Mouse (Mus musculus) CH12.LX (cell line): ENCODE measurements around the gene Msi1. TPM values are rescaled to one million over a fixed set of nuclear protein-coding genes. Genes with fewer than 3 reads are reported as not detected.

ENCODE experiments used
- DNase-seq: peaks from one replicate; pipeline ENCODE4 v3.0.0-alpha.2; 2013; ENCODE audit errors: extremely low read depth
- H3K27ac ChIP-seq: 2 replicates; pipeline ENCODE4 v1.5.1; 2012; ENCODE audit warnings: low read depth, mild to moderate bottlenecking, control low read depth, moderate library complexity; ENCODE audit not compliant: insufficient read depth
- H3K27me3 ChIP-seq: replicated peaks from 2 replicates; pipeline ENCODE3; 2012; ENCODE audit warnings: inconsistent platforms
- H3K36me3 ChIP-seq, 2 experiments: replicated peaks in 1 of 2; 2 replicates each; pipeline versions ENCODE3 to v1.6.1; 2012; ENCODE audit warnings: inconsistent platforms in 1 of 2, low read length in 1 of 2, mild to moderate bottlenecking in 1 of 2, mixed read lengths in 1 of 2, moderate library complexity in 1 of 2; ENCODE audit not compliant: control insufficient read depth in 1 of 2, insufficient read depth in 1 of 2
- H3K4me1 ChIP-seq, 2 experiments: 2 replicates each; pipeline ENCODE4 v1.6.1; 2012; ENCODE audit warnings: inconsistent platforms in 1 of 2, moderate library complexity in 1 of 2; ENCODE audit not compliant: insufficient read depth in 2 of 2, control insufficient read depth in 1 of 2
- H3K4me2 ChIP-seq: 2 replicates; pipeline ENCODE4 v1.6.1; 2012; ENCODE audit warnings: low read depth, mild to moderate bottlenecking, control low read depth; ENCODE audit not compliant: poor library complexity, insufficient read depth, severe bottlenecking
- H3K4me3 ChIP-seq, 3 experiments: fragments of 150-350 bp in 1 of 3; sonication (generic) in 1 of 3; replicated peaks in 1 of 3; 2 replicates each; pipeline versions ENCODE3 to v1.5.1; 2011 to 2012; ENCODE audit warnings: low read depth in 2 of 3, low read length in 2 of 3, mild to moderate bottlenecking in 2 of 3, moderate library complexity in 2 of 3, control low read depth in 1 of 3, improper control_type of control experiment in 1 of 3, inconsistent platforms in 1 of 3, mixed read lengths in 1 of 3; ENCODE audit not compliant: poor library complexity in 1 of 3
- H3K79me2 ChIP-seq: replicated peaks from 2 replicates; pipeline ENCODE4 v1.6.1; 2012; ENCODE audit warnings: mild to moderate bottlenecking, moderate library complexity; ENCODE audit not compliant: control insufficient read depth, poor library complexity, insufficient read depth, severe bottlenecking; ENCODE audit errors: extremely low read depth
- H3K9ac ChIP-seq: 2 replicates; pipeline ENCODE4 v1.6.1; 2012; ENCODE audit warnings: low read depth, mild to moderate bottlenecking, control low read depth, moderate library complexity; ENCODE audit not compliant: insufficient read depth
- H3K9me3 ChIP-seq: replicated peaks from 2 replicates; pipeline ENCODE3; 2012; ENCODE audit warnings: low read length, inconsistent platforms, mixed read lengths
- BHLHE40 ChIP-seq: IDR thresholded peaks from 2 replicates; pipeline ENCODE4 v1.6.1; 2011; ENCODE audit warnings: mild to moderate bottlenecking, low read depth, low read length, improper control_type of control experiment
- CHD2 ChIP-seq: IDR thresholded peaks from 2 replicates; pipeline ENCODE4 v1.6.1; 2011; ENCODE audit warnings: low read length, improper control_type of control experiment
- CTCF ChIP-seq, 2 experiments: IDR thresholded peaks in 1 of 2; conservative IDR thresholded peaks in 1 of 2; 2 replicates each; pipeline ENCODE4 v1.5.1; 2011 to 2012; ENCODE audit warnings: low read depth in 2 of 2, low read length in 2 of 2, improper control_type of control experiment in 1 of 2, inconsistent platforms in 1 of 2, mild to moderate bottlenecking in 1 of 2, moderate library complexity in 1 of 2
- MAZ ChIP-seq: IDR thresholded peaks from 2 replicates; pipeline ENCODE4 v1.6.1; 2012; ENCODE audit warnings: low read depth, mild to moderate bottlenecking, inconsistent platforms, low read length, improper control_type of control experiment, moderate library complexity
- MEF2A ChIP-seq: IDR thresholded peaks from 2 replicates; pipeline ENCODE4 v1.6.1; 2014; ENCODE audit warnings: low read depth, mild to moderate bottlenecking, inconsistent platforms, low read length, improper control_type of control experiment, borderline replicate concordance
- MYC ChIP-seq: IDR thresholded peaks from 2 replicates; pipeline ENCODE4 v1.6.1; 2011; ENCODE audit warnings: low read depth, mild to moderate bottlenecking, improper control_type of control experiment, low read length
- NRF1 ChIP-seq: IDR thresholded peaks from 2 replicates; pipeline ENCODE4 v1.6.1; 2014; ENCODE audit warnings: low read depth, mild to moderate bottlenecking, inconsistent platforms, low read length, improper control_type of control experiment, moderate library complexity
- POLR2A ChIP-seq: IDR thresholded peaks from 2 replicates; pipeline ENCODE4 v1.6.1; 2011; ENCODE audit warnings: low read depth, mild to moderate bottlenecking, improper control_type of control experiment, low read length
- RAD21 ChIP-seq: IDR thresholded peaks from 2 replicates; pipeline ENCODE4 v1.6.1; 2011; ENCODE audit warnings: low read depth, mild to moderate bottlenecking, low read length, improper control_type of control experiment, moderate library complexity
- SIN3A ChIP-seq: IDR thresholded peaks from 2 replicates; pipeline ENCODE4 v1.6.1; 2012; ENCODE audit warnings: low read length, improper control_type of control experiment, inconsistent platforms
- SMC3 ChIP-seq: IDR thresholded peaks from 2 replicates; pipeline ENCODE4 v1.6.1; 2011; ENCODE audit warnings: low read depth, low read length, improper control_type of control experiment
- TBP ChIP-seq: conservative IDR thresholded peaks from 2 replicates; pipeline ENCODE4 v1.6.1; 2011; ENCODE audit warnings: low read depth, low read length, improper control_type of control experiment
- TCF12 ChIP-seq: IDR thresholded peaks from 2 replicates; pipeline ENCODE4 v1.6.1; 2014; ENCODE audit warnings: low read depth, mild to moderate bottlenecking, inconsistent platforms, low read length, improper control_type of control experiment
- UBTF ChIP-seq: IDR thresholded peaks from 2 replicates; pipeline ENCODE4 v1.6.1; 2012; ENCODE audit warnings: low read depth, mild to moderate bottlenecking, inconsistent platforms, low read length, improper control_type of control experiment, moderate library complexity
- ZMIZ1 ChIP-seq: IDR thresholded peaks from 2 replicates; pipeline ENCODE4 v1.6.1; 2012; ENCODE audit warnings: low read depth, mild to moderate bottlenecking, inconsistent platforms, low read length, improper control_type of control experiment
- ZNF384 ChIP-seq: IDR thresholded peaks from 2 replicates; pipeline ENCODE4 v1.6.1; 2012; ENCODE audit warnings: low read depth, low read length, improper control_type of control experiment, inconsistent platforms
- dilution Hi-C: fragments of 300-500 bp; cut with MboI; formaldehyde crosslinking; loops from 2 replicates; pipeline ENCODE4 v1.14.3; 2020; ENCODE audit warnings: low sequenced_read_pairs; ENCODE audit not compliant: extremely low pct_unique_long_range_greater_than_20kb, extremely low pct_ligation_motif_present
- in situ Hi-C: fragments of 300-500 bp; cut with MboI; formaldehyde crosslinking; loops from 3 replicates; pipeline ENCODE4 v1.14.3; 2019; ENCODE audit warnings: low sequenced_read_pairs, low pct_ligation_motif_present, low pct_unique_long_range_greater_than_20kb, mixed read lengths
- polyA plus RNA-seq: library from polyadenylated mRNA; unstranded; fragments of >175 nt; gene quantifications from 2 replicates; pipeline ENCODE4 v1.2.1, GENCODE M21; 2012; ENCODE audit warnings: low read depth; ENCODE audit not compliant: insufficient read length
- total RNA-seq, 2 experiments: library from RNA; depleted of rRNA; stranded (reverse); fragments of 300-350 nt in 1 of 2; fragments of >200 nt in 1 of 2; gene quantifications; 2 replicates each; pipeline ENCODE4 v1.2.3; 2012 to 2014

The Msi1 gene
- total and polyA plus RNA-seq, 3 experiments, result 0.82 to 5.3 (median 4.1) TPM

- DNase-seq, result peak; percentile 50
- Histone ChIP-seq H3K27me3 (peaks cover 2% of the 10 kb centered on the region), H3K4me1 (peaks cover 0 to 16% of the 10 kb centered on the region in 2 experiments; a peak in 2 of 4 replicates), H3K79me2 (no peaks in the 10 kb centered on the region), H3K9ac (no peak overlapping the region), H3K36me3 (peaks cover 0 to 5% of the 10 kb centered on the region in 2 experiments), H3K4me2 (peak overlapping the region; percentile 53; the same call in 1 of the 2 replicates)
- in situ Hi-C loops, result no loop called here
- TF ChIP-seq UBTF (no peak), RAD21 (peak; percentile 35), ZMIZ1 (no peak), MYC (0 out of 2 replicates have a peak, but pooled peaks have one; percentile 42), SMC3 (0 out of 2 replicates have a peak, but pooled peaks have one; percentile 2), TCF12 (no peak), CHD2 (no peak), MAZ (no peak), CTCF (conservative IDR thresholded peaks at IDR 0.05 in 1 of 2, IDR thresholded peaks at IDR 0.05 in 1 of 2; ENCODE audit: low read depth in 2 of 2, low read length in 2 of 2) (peak; percentile 76 to 98), ZNF384 (0 out of 2 replicates have a peak, but pooled peaks have one; percentile 19), MEF2A (no peak)
- TF ChIP-seq, all 38 proteins: peak for 5
- H3K4me3 ChIP-seq, result peak overlapping the region in 1 of 3 experiments; percentile 24
- no peaks in the 10 kb centered on the region for H3K9me3 ChIP-seq
- no peak overlapping the region for H3K27ac ChIP-seq
- dilution Hi-C loops, result no loop called here
Observed at GRCm38 (mm10) chr5:115470766-115471531, 41.5 kb downstream of the Msi1 start.

DNA sequence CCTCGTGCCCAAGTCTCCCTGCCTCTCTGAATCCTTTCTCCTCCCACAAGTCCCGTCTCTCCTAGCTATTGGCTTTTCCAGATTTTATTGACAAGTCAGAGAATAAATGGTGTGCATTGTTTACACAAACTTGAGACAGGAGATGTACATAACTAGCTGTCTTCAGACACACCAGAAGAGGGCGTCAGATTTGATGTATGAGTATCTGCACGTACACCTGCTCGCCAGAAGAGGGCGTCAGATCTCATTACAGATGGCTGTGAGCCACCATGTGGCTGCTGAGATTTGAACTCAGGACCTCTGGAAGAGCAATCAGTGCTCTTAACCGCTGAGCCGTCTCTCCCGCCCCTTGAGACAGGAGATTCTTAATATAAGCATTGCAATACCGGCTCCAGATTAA lies 43.8 kb downstream of the Msi1 start:
- peaks cover 0 to 12% of the 10 kb centered on the region in 2 experiments; a peak in 2 of 4 replicates for H3K4me1 ChIP-seq
- no peak for DNase-seq
- H3K4me2 ChIP-seq, result no peak overlapping the region
- no peaks in the 10 kb centered on the region for H3K79me2 ChIP-seq
- H3K27me3 ChIP-seq, result peaks cover 2% of the 10 kb centered on the region
- no peak overlapping the region for H3K9ac ChIP-seq
- in situ Hi-C loops (no loop called here), dilution Hi-C loops (no loop called here)
- no peak overlapping the region for H3K27ac ChIP-seq
- no peak overlapping the region for H3K4me3 ChIP-seq
- TF ChIP-seq SMC3, result no peak
- no peak for TF ChIP-seq SIN3A
- no peak for TF ChIP-seq TBP
- TF ChIP-seq CTCF (conservative IDR thresholded peaks at IDR 0.05 in 1 of 2, IDR thresholded peaks at IDR 0.05 in 1 of 2; ENCODE audit: low read depth in 2 of 2, low read length in 2 of 2), result peak; percentile 8 to 83; a peak in 2 of 4 replicates
- TF ChIP-seq POLR2A, result no peak
- TF ChIP-seq BHLHE40, result no peak
- no peak for TF ChIP-seq CHD2
- no peak for TF ChIP-seq NRF1
- no peaks in the 10 kb centered on the region for H3K9me3 ChIP-seq
- H3K36me3 ChIP-seq, result peaks cover 6 to 24% of the 10 kb centered on the region in 2 experiments
